Mouse (Mus musculus) erythroblast, embryonic 14.5 days (primary cell): ENCODE measurements around the gene Nectin2.

Source experiments
- GATA1 ChIP-seq: IDR thresholded peaks from 2 replicates; pipeline ENCODE4 v1.6.1; 2012; ENCODE audit warnings: low read length, inconsistent platforms, mixed read lengths
- TAL1 ChIP-seq: IDR thresholded peaks from 3 replicates; pipeline ENCODE4 v1.6.1; 2012; ENCODE audit warnings: low read length, inconsistent platforms, mixed read lengths

DNA sequence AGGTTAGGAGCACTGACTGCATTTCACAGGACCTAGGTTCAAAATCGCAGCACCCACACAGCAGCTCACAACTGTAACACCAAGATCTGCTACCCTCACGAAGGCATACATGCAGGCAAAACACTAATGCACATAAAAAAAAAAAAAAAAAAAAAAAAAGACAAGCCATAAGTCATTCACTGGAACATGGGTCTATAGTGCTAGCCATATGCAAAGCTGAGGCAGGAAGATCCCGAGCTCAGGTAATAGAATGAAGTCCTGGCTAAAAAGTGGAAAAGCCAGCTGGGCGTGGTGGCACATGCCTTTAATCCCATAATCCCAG, 50.5 kb downstream of the Nectin2 start:
- TF ChIP-seq GATA1: no peak
- TF ChIP-seq TAL1: no peak
